Mouse (Mus musculus) midbrain, embryonic 11.5 days (tissue): Measurements from ENCODE around the gene Rpl26. TPM values are rescaled to one million over a fixed set of nuclear protein-coding genes. Genes with fewer than 3 reads are reported as not detected.

Experiments
- polyA plus RNA-seq: library from polyadenylated mRNA; unstranded; fragments of >200 nt; fragmentation: Nextera tagmentation; extraction: Ambion mirVana; gene quantifications from 2 replicates; pipeline ENCODE4 v1.2.1, GENCODE M21; 2014

Gene Rpl26
- polyA plus RNA-seq, 1 experiment from 2014 or later = 881 TPM

Other genes starting within 250 kb of the Rpl26 start
- gene Myh10, start 210.0 kb upstream of the Rpl26 start, polyA plus RNA-seq = 139 and 141 TPM in 2 replicates
- gene Ndel1, start 29.7 kb upstream of the Rpl26 start, polyA plus RNA-seq = 47.6 and 49.6 TPM in 2 replicates
- gene Rnf222, start 13.0 kb upstream of the Rpl26 start, polyA plus RNA-seq = 0.04 and 0.07 TPM in 2 replicates
- gene Odf4, start 25.5 kb downstream of the Rpl26 start, polyA plus RNA-seq = not detected in 2 replicates
- gene Arhgef15, start 55.9 kb downstream of the Rpl26 start, polyA plus RNA-seq = 3.7 and 4.2 TPM in 2 replicates
- 1.1 and 1.2 TPM in 2 replicates for gene Slc25a35, start 66.5 kb downstream of the Rpl26 start, polyA plus RNA-seq
- gene Rangrf, start 73.6 kb downstream of the Rpl26 start, polyA plus RNA-seq = 54.5 and 55.3 TPM in 2 replicates
- gene Pfas, start 106.9 kb downstream of the Rpl26 start, polyA plus RNA-seq = 31.2 and 33.0 TPM in 2 replicates
- 54.6 and 54.8 TPM in 2 replicates for gene Ctc1, start 114.3 kb downstream of the Rpl26 start, polyA plus RNA-seq
- 169 and 171 TPM in 2 replicates for gene Aurkb, start 144.1 kb downstream of the Rpl26 start, polyA plus RNA-seq
- 8.8 and 9.8 TPM in 2 replicates for gene Borcs6, start 158.1 kb downstream of the Rpl26 start, polyA plus RNA-seq
- gene Tmem107, start 169.2 kb downstream of the Rpl26 start, polyA plus RNA-seq = 53.5 and 57.7 TPM in 2 replicates
- 72.4 and 73.5 TPM in 2 replicates for gene Vamp2, start 186.9 kb downstream of the Rpl26 start, polyA plus RNA-seq
- 6.0 and 7.3 TPM in 2 replicates for gene Per1, start 193.6 kb downstream of the Rpl26 start, polyA plus RNA-seq
- 0.17 and 0.33 TPM in 2 replicates for gene Hes7, start 218.8 kb downstream of the Rpl26 start, polyA plus RNA-seq
- 0.11 TPM in 1 of 2 replicates, not detected in the other for gene 9130213A22Rik, start 221.0 kb downstream of the Rpl26 start, polyA plus RNA-seq
- gene Aloxe3, start 224.3 kb downstream of the Rpl26 start, polyA plus RNA-seq = 0.15 and 0.74 TPM in 2 replicates